Mouse (Mus musculus) mouse embryonic stem cell (cell line): ENCODE results near the gene Gm10134.
"Not testable (repeated sequence)": the region's sequence is repeated elsewhere in the genome, so short reads cannot be mapped to it uniquely, and the experiment has no call there.

Source experiments
- in situ Hi-C, 2 experiments: fragments of 300-500 bp; cut with MboI; formaldehyde crosslinking; loops; 1 replicate in 1 of 2; 3 replicates in 1 of 2; pipeline ENCODE4 v1.14.3; 2019 to 2020; ENCODE audit warnings: low sequenced_read_pairs in 2 of 2, low pct_unique_long_range_greater_than_20kb in 1 of 2, mixed read lengths in 1 of 2; ENCODE audit not compliant: unreplicated experiment in 1 of 2

Gm10134 gene

GRCm38 (mm10) chr2:28505795-28506194, at the start of gene Gm10134:
Gene Gm10134 (plus strand): TSS chr2:28506095.
- in situ Hi-C loops, result no loop called here

- in situ Hi-C loops, result no loop called here
These were observed 49.3 kb upstream of the Gm10134 start for GRCm38 (mm10) chr2:28456616-28457015.

- in situ Hi-C loops, result no loop called here
These were observed 42.0 kb upstream of the Gm10134 start for GRCm38 (mm10) chr2:28463919-28464318.

GRCm38 (mm10) chr2:28464919-28465318, 41.0 kb upstream of the Gm10134 start:
- in situ Hi-C loops, result no loop called here

GRCm38 (mm10) chr2:28465836-28466518, 39.9 kb upstream of the Gm10134 start, which contains the start of gene 1700007K13Rik:
Gene 1700007K13Rik (minus strand): TSS chr2:28466332.
- in situ Hi-C loops, result no loop called here

- in situ Hi-C loops, result no loop called here
These were observed 37.9 kb upstream of the Gm10134 start, which contains the start of gene Mrps2 for GRCm38 (mm10) chr2:28467860-28468485. Gene Mrps2 (plus strand): TSS chr2:28468066.

- in situ Hi-C loops, result no loop called here
These were observed 37.2 kb upstream of the Gm10134 start for GRCm38 (mm10) chr2:28468486-28469225.

GRCm38 (mm10) chr2:28469461-28469860, 36.4 kb upstream of the Gm10134 start:
- in situ Hi-C loops, result no loop called here

GRCm38 (mm10) chr2:28470591-28470990, 35.3 kb upstream of the Gm10134 start:
- in situ Hi-C loops, result no loop called here

- in situ Hi-C loops, result not testable (repeated sequence)
These were observed 33.9 kb upstream of the Gm10134 start for GRCm38 (mm10) chr2:28472011-28472410.

GRCm38 (mm10) chr2:28477993-28478392, 27.9 kb upstream of the Gm10134 start:
- in situ Hi-C loops, result not testable (repeated sequence)

GRCm38 (mm10) chr2:28479208-28480204, 26.4 kb upstream of the Gm10134 start:
- in situ Hi-C loops, result no loop called here

GRCm38 (mm10) chr2:28483861-28484260, 22.0 kb upstream of the Gm10134 start:
- in situ Hi-C loops, result no loop called here

- in situ Hi-C loops, result no loop called here
These were observed 11.4 kb upstream of the Gm10134 start for GRCm38 (mm10) chr2:28494521-28494920.

GRCm38 (mm10) chr2:28495207-28495756, 10.6 kb upstream of the Gm10134 start:
- in situ Hi-C loops, result no loop called here

- in situ Hi-C loops, result no loop called here
These were observed 9.9 kb upstream of the Gm10134 start for GRCm38 (mm10) chr2:28495801-28496595.

GRCm38 (mm10) chr2:28496671-28497070, 9.2 kb upstream of the Gm10134 start, which contains the start of gene Gbgt1:
Gene Gbgt1 (plus strand): TSS chr2:28496891.
- in situ Hi-C loops, result no loop called here
